Mouse (Mus musculus) testis, adult 2 months (tissue): ENCODE results near the gene Exd1.

Experiments used
- CTCF ChIP-seq: fragments of 200-500 bp; IDR thresholded peaks from 2 replicates; pipeline ENCODE4 v1.5.1; 2012; ENCODE audit warnings: low read depth, mild to moderate bottlenecking, inconsistent platforms, low read length, moderate library complexity; ENCODE audit not compliant: control insufficient read depth, insufficient read depth, insufficient replicate concordance
- POLR2A ChIP-seq: fragments of 200-500 bp; IDR thresholded peaks from 2 replicates; pipeline ENCODE4 v1.6.1; 2012; ENCODE audit warnings: low read depth, mild to moderate bottlenecking, inconsistent platforms, low read length, moderate library complexity; ENCODE audit not compliant: control insufficient read depth

- TF ChIP-seq POLR2A (no peak), CTCF (no peak)
Measured at GRCm38 (mm10) chr2:119542106-119542505, 5.3 kb downstream of the Exd1 start.
